Mouse (Mus musculus): ENCODE data around the gene Pramel1.
"Not testable (repeated sequence)": the region's sequence is repeated elsewhere in the genome, so short reads cannot be mapped to it uniquely, and the experiment has no call there.

GRCm38 (mm10) chr4:143345491-143345890, 48.7 kb upstream of the Pramel1 start:
- not testable (repeated sequence) for TF ChIP-seq POLR2A (IDR thresholded peaks at IDR 0.05; ENCODE audit: low read depth, low read length); CTCF (conservative IDR thresholded peaks at IDR 0.05; ENCODE audit: insufficient read depth, insufficient read length, low read depth, low read length)

All from kidney, adult 2 months (tissue).